Mouse (Mus musculus): ENCODE results near the gene Itpkc.
A peak's percentile ranks its signal among the peaks of the same experiment; 100 is the strongest.
"Not testable (repeated sequence)": the region's sequence is repeated elsewhere in the genome, so short reads cannot be mapped to it uniquely, and the experiment has no call there.

Itpkc gene

DNA sequence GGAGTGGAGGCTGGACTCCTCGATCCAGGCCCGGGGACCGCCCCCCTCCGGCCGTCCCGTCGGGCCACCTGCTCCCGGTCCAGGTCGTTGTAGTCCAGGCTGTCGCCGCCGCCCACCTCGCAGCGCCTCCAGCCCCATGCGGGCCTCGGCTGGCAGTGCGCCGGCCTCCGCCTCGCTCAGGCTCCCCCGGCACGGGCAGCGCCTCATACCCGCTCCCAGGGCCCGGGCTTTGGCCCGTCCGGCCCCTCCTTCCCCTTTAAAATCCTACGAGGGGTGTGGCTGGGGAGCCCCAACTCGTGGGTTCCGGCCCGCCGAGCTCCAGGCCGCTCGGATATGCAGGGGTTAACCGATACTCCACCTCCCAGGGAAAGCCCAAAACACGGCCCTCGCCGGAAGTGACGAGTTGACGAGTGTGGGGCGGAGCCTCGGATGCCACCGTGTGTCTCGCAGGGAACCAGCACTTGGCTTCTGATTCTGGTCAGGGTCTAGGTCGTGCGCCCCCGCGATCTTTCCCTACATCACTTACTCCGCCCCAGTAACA lies at the start of gene Itpkc:
Gene Itpkc, minus strand, starts transcription at position 381 of the 541 bp plus-strand sequence.
- peak; percentile 90 for DNase-seq (ENCODE audit: low spot score)

DNA sequence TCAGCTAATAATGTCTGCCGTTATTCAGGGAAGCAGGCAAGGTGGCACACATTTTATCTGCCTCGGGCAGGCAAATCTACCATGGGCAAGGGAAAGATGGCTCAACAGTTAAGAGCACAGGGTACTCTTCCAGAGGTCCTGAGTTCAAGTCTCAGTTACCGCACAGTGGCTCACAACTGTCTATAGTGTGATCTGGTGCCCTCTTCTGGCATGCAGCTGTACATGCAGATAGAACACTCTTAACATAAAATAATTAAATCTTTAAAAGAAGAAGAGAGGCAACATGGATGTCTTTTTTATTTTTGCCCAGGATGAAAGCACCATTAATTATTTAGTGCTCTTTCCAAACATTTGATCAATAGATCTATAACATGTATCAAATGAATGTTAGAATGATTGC lies 48.7 kb upstream of the Itpkc start:
- no peak for DNase-seq (ENCODE audit: low spot score)

GRCm38 (mm10) chr7:27276021-27276420 lies 47.6 kb upstream of the Itpkc start:
- no peak for DNase-seq (ENCODE audit: low spot score)

GRCm38 (mm10) chr7:27274916-27275315 lies 46.5 kb upstream of the Itpkc start:
- no peak for DNase-seq (ENCODE audit: low spot score)

GRCm38 (mm10) chr7:27273739-27274351 lies 45.4 kb upstream of the Itpkc start:
- peak; percentile 75 for DNase-seq (ENCODE audit: low spot score)

- no peak for DNase-seq (ENCODE audit: low spot score)
These were observed 43.0 kb upstream of the Itpkc start for GRCm38 (mm10) chr7:27271423-27271822.

GRCm38 (mm10) chr7:27266515-27267128 lies 38.2 kb upstream of the Itpkc start:
- DNase-seq (ENCODE audit: low spot score): no peak

GRCm38 (mm10) chr7:27264761-27265160 lies 36.3 kb upstream of the Itpkc start:
- no peak for DNase-seq (ENCODE audit: low spot score)

DNA sequence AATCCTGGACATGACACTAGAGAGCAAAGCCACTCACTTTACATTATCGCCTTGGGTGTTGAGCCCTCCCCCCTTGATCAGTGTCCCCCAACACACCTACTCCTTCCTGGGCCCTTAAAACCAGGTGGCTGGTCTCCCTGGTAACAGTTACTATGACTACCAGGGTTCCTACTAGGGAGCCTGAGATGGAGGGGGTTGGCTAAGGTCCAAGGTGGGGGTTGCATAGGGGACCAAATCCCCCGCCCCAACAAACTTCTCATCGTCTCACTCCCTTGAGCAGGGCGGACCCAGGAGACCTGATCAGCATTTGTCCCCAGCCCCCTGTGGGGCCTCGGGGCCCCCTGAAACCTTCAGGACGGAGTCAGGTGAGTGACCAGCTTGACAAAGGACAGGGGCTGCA lies 33.4 kb upstream of the Itpkc start:
- no peak for DNase-seq (ENCODE audit: low spot score)

- DNase-seq (ENCODE audit: low spot score): no peak
These were observed 32.4 kb upstream of the Itpkc start for GRCm38 (mm10) chr7:27260856-27261255.

GRCm38 (mm10) chr7:27259771-27260170 lies 31.3 kb upstream of the Itpkc start:
- no peak for DNase-seq (ENCODE audit: low spot score)

DNA sequence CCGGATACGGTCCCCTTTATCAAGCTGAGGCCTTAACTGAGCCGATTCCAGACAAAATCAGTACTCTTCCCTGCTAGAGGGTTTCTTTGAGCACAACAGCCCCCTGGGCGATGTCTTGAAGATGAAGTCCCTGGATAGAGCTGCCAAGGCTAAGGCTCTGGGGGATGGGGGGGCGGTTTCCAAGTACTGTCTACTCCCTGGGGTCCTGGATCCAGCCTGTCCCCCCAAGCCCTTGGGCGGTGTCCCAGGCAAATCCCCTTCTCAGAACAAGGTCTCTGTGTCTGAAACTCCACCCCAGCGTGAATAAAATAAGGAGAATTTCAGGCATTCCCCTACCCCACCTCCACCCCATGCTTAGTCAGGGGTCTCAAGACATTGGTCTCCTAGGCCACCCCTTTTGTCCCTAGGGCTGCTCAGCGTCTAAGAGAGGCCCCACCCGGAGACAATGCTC lies 30.8 kb upstream of the Itpkc start:
- no peak for DNase-seq (ENCODE audit: low spot score)

- peak; percentile 95 for DNase-seq (ENCODE audit: low spot score)
These were observed 29.9 kb upstream of the Itpkc start, which contains the start of gene Numbl for GRCm38 (mm10) chr7:27258205-27258899. Gene Numbl (plus strand): TSS chr7:27258433.

GRCm38 (mm10) chr7:27257852-27258204 lies 29.4 kb upstream of the Itpkc start:
- no peak for DNase-seq (ENCODE audit: low spot score)

- peak; percentile 52 for DNase-seq (ENCODE audit: low spot score)
These were observed 28.8 kb upstream of the Itpkc start for GRCm38 (mm10) chr7:27257046-27257851.

DNA sequence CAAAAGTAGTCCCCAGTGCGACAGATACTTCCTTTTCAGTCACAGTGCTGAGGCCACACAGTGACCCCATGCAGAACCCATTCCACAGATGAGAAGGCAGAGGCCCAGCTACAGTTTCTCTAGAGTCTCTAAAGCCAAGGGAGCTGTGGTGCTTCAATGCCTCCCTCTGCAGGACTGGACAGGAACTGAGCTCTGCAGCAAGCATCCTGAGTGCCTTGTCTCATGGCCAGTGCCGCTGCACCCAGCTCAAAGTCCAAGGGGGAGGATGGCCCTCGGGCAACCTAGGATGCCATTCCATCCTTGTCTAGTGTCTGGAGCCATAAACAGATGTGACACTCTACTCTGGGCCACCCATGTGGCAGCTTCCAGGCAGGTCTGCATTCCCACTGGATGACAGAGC lies 27.3 kb upstream of the Itpkc start:
- DNase-seq (ENCODE audit: low spot score): no peak

DNA sequence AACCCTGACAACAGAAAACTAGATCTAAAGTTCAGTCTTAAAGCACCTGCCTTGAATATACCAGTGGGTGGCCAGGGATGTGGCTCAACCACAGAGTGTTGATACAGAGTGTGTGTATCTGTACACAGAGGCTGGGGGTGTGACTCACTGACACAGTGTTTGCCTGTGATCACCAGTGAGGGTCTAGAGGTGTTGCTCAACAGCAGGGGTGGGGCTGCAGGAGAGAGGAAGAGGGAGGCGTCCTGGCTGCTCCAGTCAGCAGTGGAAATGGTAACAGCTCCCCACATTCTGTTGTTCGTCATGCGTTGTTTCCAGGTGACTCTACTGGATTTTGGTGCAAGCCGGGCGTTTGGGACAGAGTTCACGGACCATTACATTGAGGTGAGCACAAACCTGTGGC lies 23.5 kb upstream of the Itpkc start:
- no peak for DNase-seq (ENCODE audit: low spot score)

DNA sequence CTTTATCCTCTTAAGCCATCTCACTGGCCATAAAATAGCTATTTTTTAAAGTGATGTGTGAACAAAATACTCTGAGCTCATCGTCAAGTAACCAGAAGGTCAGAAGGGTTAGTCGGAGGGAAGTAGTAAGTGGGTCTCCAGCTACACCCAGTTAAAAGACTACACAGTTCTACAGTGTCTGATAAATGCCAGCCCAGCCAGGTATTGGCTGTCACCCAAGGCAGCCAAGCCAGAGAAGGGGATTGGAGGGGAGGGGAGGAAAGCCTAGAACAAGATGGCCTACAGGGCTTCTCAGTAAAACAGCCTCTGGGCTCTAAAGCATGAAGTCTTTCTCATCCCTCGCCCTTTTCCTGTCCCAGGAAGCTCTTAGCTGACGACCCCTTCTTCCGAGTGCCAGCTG lies 21.5 kb upstream of the Itpkc start:
- no peak for DNase-seq (ENCODE audit: low spot score)

GRCm38 (mm10) chr7:27249146-27249545 lies 20.7 kb upstream of the Itpkc start:
- no peak for DNase-seq (ENCODE audit: low spot score)

- DNase-seq (ENCODE audit: low spot score): not testable (repeated sequence)
These were observed 15.6 kb upstream of the Itpkc start for GRCm38 (mm10) chr7:27244088-27244487.

DNA sequence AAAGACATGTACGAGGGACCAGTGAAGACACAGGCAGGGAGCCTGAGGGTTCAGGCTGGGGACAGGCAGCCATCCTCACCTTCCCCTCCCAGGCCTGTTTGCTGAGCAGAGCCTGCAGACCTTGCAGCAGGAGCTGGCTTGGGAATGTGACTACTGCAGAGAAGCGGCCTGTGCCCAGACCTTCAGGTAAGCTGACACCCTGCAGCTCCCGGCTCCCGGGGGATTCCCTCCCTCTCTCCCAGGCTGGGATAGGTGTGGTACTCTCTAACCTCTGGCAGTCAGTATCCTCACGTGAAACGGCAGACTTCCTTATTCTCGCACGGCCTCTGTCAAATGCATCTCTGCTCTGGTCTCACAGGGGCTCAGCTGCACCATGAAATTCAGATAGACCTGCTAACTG lies 14.8 kb upstream of the Itpkc start:
- DNase-seq (ENCODE audit: low spot score): no peak

GRCm38 (mm10) chr7:27238568-27238967 lies 10.1 kb upstream of the Itpkc start:
- no peak for DNase-seq (ENCODE audit: low spot score)
